Mouse (Mus musculus): ENCODE measurements at regions not wholly inside any gene's neighbourhood (a gene's known extent, or its start where the extent isn't known, plus 50 kb on each side); places are given as distances from the start of the nearest gene placed in this dataset.

DNA sequence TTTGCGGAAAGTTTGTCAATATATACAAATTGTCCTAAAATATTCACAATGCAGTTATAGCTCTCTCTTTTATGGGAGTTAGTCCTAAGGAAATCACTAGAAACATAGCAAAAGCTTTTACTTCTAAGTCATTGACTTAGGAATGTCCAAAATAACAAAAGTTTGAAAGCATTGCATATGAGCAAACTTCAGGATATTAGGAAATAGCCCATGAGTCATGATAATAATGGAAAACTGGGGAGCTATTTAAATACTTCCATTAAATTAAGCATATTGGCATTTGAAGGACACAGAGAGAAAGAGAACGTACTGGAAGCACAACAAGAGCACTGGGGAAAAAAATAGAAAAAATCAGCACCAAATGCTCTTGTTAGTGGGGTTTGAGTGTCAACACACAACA is 197.2 kb downstream of the Trib2 start:
- H3K36me3 ChIP-seq (ENCODE audit: control insufficient read depth, insufficient read depth), result no peaks in the 10 kb centered on the region
- no peak overlapping the region for H3K4me3 ChIP-seq
- H3K79me2 ChIP-seq (ENCODE audit: control insufficient read depth, insufficient read depth), result no peaks in the 10 kb centered on the region
- no peaks in the 10 kb centered on the region for H3K27me3 ChIP-seq (ENCODE audit: control insufficient read depth, insufficient read depth, insufficient read length)
- no peak overlapping the region for H3K4me2 ChIP-seq (ENCODE audit: low read depth)
- H3ac ChIP-seq (ENCODE audit: control insufficient read depth, insufficient read length), result no peak overlapping the region
- TF ChIP-seq USF1 (IDR thresholded peaks at IDR 0.05; ENCODE audit: low read depth) (no peak), TCF12 (IDR thresholded peaks at IDR 0.05; ENCODE audit: insufficient read depth, poor library complexity, severe bottlenecking) (no peak), TCF3 (IDR thresholded peaks at IDR 0.05; ENCODE audit: insufficient read length, low read depth) (no peak), MYOD1 (IDR thresholded peaks at IDR 0.05; ENCODE audit: control insufficient read depth in 1 of 3, insufficient read length in 2 of 3, low read depth in 2 of 3) (no peak), MAX (IDR thresholded peaks at IDR 0.05; ENCODE audit: low read depth) (no peak), POLR2AphosphoS2 (IDR thresholded peaks at IDR 0.05; ENCODE audit: insufficient read length, low read depth) (no peak), E2F4 (IDR thresholded peaks at IDR 0.05; ENCODE audit: insufficient read depth) (no peak), CEBPB (IDR thresholded peaks at IDR 0.05; ENCODE audit: insufficient read depth, poor library complexity, severe bottlenecking) (no peak), POLR2A (IDR thresholded peaks at IDR 0.05; ENCODE audit: insufficient read length, low read depth) (no peak), REST (IDR thresholded peaks at IDR 0.05; ENCODE audit: insufficient read depth, insufficient read length) (no peak), SRF (IDR thresholded peaks at IDR 0.05; ENCODE audit: control insufficient read depth, insufficient read length, low read depth) (no peak), MYOG (IDR thresholded peaks at IDR 0.05; ENCODE audit: control insufficient read depth in 1 of 3, insufficient read depth in 1 of 3, insufficient read length in 2 of 3, low read depth in 2 of 3) (no peak)

DNA sequence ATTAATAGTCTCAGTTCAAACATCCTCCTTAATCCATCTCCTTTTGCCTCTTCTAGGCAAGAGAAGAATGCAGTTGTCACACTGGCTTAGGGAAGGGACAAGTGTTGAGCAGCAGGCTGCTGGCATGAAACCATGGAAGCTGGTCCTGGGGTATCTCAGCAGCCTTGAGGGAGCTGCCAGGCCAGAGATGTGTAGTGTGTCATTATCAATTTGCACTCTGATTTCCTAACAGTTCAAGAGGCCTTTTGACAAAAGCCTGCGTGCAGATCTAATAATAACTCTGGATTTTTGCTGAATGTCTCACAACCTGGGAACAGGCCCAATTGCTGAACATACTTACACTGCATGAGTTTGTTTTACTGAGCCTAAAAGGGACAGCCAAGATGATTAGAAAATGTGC is 199.4 kb downstream of the Trib2 start:
- Histone ChIP-seq H3K4me2 (ENCODE audit: low read depth) (no peak overlapping the region), H3K27me3 (ENCODE audit: control insufficient read depth, insufficient read depth, insufficient read length) (no peaks in the 10 kb centered on the region), H3K36me3 (ENCODE audit: control insufficient read depth, insufficient read depth) (no peaks in the 10 kb centered on the region), H3ac (ENCODE audit: control insufficient read depth, insufficient read length) (no peak overlapping the region), H3K4me3 (no peak overlapping the region), H3K79me2 (ENCODE audit: control insufficient read depth, insufficient read depth) (no peaks in the 10 kb centered on the region)
- TF ChIP-seq MYOG (IDR thresholded peaks at IDR 0.05; ENCODE audit: control insufficient read depth in 1 of 3, insufficient read depth in 1 of 3, insufficient read length in 2 of 3, low read depth in 2 of 3), result no peak
- no peak for TF ChIP-seq TCF12 (IDR thresholded peaks at IDR 0.05; ENCODE audit: insufficient read depth, poor library complexity, severe bottlenecking)
- TF ChIP-seq SRF (IDR thresholded peaks at IDR 0.05; ENCODE audit: control insufficient read depth, insufficient read length, low read depth), result no peak
- TF ChIP-seq REST (IDR thresholded peaks at IDR 0.05; ENCODE audit: insufficient read depth, insufficient read length), result no peak
- no peak for TF ChIP-seq TCF3 (IDR thresholded peaks at IDR 0.05; ENCODE audit: insufficient read length, low read depth)
- no peak for TF ChIP-seq E2F4 (IDR thresholded peaks at IDR 0.05; ENCODE audit: insufficient read depth)
- no peak for TF ChIP-seq POLR2A (IDR thresholded peaks at IDR 0.05; ENCODE audit: insufficient read length, low read depth)
- no peak for TF ChIP-seq MYOD1 (IDR thresholded peaks at IDR 0.05; ENCODE audit: control insufficient read depth in 1 of 3, insufficient read length in 2 of 3, low read depth in 2 of 3)
- TF ChIP-seq USF1 (IDR thresholded peaks at IDR 0.05; ENCODE audit: low read depth), result no peak
- TF ChIP-seq POLR2AphosphoS2 (IDR thresholded peaks at IDR 0.05; ENCODE audit: insufficient read length, low read depth), result no peak

- TF ChIP-seq MAX (IDR thresholded peaks at IDR 0.05; ENCODE audit: low read depth), result no peak
- TF ChIP-seq USF1 (IDR thresholded peaks at IDR 0.05; ENCODE audit: low read depth), result no peak
- TF ChIP-seq E2F4 (IDR thresholded peaks at IDR 0.05; ENCODE audit: insufficient read depth), result no peak
- no peak for TF ChIP-seq MYOG (IDR thresholded peaks at IDR 0.05; ENCODE audit: control insufficient read depth in 1 of 3, insufficient read depth in 1 of 3, insufficient read length in 2 of 3, low read depth in 2 of 3)
- no peak for TF ChIP-seq CEBPB (IDR thresholded peaks at IDR 0.05; ENCODE audit: insufficient read depth, poor library complexity, severe bottlenecking)
- no peak for TF ChIP-seq MYOD1 (IDR thresholded peaks at IDR 0.05; ENCODE audit: control insufficient read depth in 1 of 3, insufficient read length in 2 of 3, low read depth in 2 of 3)
- no peak for TF ChIP-seq SRF (IDR thresholded peaks at IDR 0.05; ENCODE audit: control insufficient read depth, insufficient read length, low read depth)
- TF ChIP-seq POLR2AphosphoS2 (IDR thresholded peaks at IDR 0.05; ENCODE audit: insufficient read length, low read depth), result no peak
- TF ChIP-seq TCF12 (IDR thresholded peaks at IDR 0.05; ENCODE audit: insufficient read depth, poor library complexity, severe bottlenecking), result no peak
- no peak for TF ChIP-seq REST (IDR thresholded peaks at IDR 0.05; ENCODE audit: insufficient read depth, insufficient read length)
- TF ChIP-seq POLR2A (IDR thresholded peaks at IDR 0.05; ENCODE audit: insufficient read length, low read depth), result no peak
- no peak for TF ChIP-seq TCF3 (IDR thresholded peaks at IDR 0.05; ENCODE audit: insufficient read length, low read depth)
- Histone ChIP-seq H3ac (ENCODE audit: control insufficient read depth, insufficient read length) (no peak overlapping the region), H3K4me3 (no peak overlapping the region), H3K79me2 (ENCODE audit: control insufficient read depth, insufficient read depth) (no peaks in the 10 kb centered on the region), H3K4me2 (ENCODE audit: low read depth) (no peak overlapping the region), H3K36me3 (ENCODE audit: control insufficient read depth, insufficient read depth) (no peaks in the 10 kb centered on the region), H3K27me3 (ENCODE audit: control insufficient read depth, insufficient read depth, insufficient read length) (no peaks in the 10 kb centered on the region)
Observed at GRCm38 (mm10) chr12:15611847-15612580, 204.7 kb downstream of the Trib2 start.

- no peaks in the 10 kb centered on the region for H3K27me3 ChIP-seq (ENCODE audit: control insufficient read depth, insufficient read depth, insufficient read length)
- no peak overlapping the region for H3ac ChIP-seq (ENCODE audit: control insufficient read depth, insufficient read length)
- H3K79me2 ChIP-seq (ENCODE audit: control insufficient read depth, insufficient read depth), result no peaks in the 10 kb centered on the region
- H3K36me3 ChIP-seq (ENCODE audit: control insufficient read depth, insufficient read depth), result no peaks in the 10 kb centered on the region
- H3K4me3 ChIP-seq, result no peak overlapping the region
- TF ChIP-seq MYOD1 (IDR thresholded peaks at IDR 0.05; ENCODE audit: control insufficient read depth in 1 of 3, insufficient read length in 2 of 3, low read depth in 2 of 3) (no peak), SRF (IDR thresholded peaks at IDR 0.05; ENCODE audit: control insufficient read depth, insufficient read length, low read depth) (no peak), USF1 (IDR thresholded peaks at IDR 0.05; ENCODE audit: low read depth) (no peak), MYOG (IDR thresholded peaks at IDR 0.05; ENCODE audit: control insufficient read depth in 1 of 3, insufficient read depth in 1 of 3, insufficient read length in 2 of 3, low read depth in 2 of 3) (no peak), TCF12 (IDR thresholded peaks at IDR 0.05; ENCODE audit: insufficient read depth, poor library complexity, severe bottlenecking) (no peak)
- H3K4me2 ChIP-seq (ENCODE audit: low read depth), result no peak overlapping the region
Observed at GRCm38 (mm10) chr12:15607091-15607490, 209.6 kb downstream of the Trib2 start.
